Mouse (Mus musculus) right cerebral cortex, adult 18-20 months (tissue): ENCODE data around the gene Eif2d.

ENCODE experiments used
- DNase-seq: peaks from one replicate; pipeline ENCODE4 v3.0.0; 2022; ENCODE audit warnings: mixed read lengths

Gene Eif2d

DNA sequence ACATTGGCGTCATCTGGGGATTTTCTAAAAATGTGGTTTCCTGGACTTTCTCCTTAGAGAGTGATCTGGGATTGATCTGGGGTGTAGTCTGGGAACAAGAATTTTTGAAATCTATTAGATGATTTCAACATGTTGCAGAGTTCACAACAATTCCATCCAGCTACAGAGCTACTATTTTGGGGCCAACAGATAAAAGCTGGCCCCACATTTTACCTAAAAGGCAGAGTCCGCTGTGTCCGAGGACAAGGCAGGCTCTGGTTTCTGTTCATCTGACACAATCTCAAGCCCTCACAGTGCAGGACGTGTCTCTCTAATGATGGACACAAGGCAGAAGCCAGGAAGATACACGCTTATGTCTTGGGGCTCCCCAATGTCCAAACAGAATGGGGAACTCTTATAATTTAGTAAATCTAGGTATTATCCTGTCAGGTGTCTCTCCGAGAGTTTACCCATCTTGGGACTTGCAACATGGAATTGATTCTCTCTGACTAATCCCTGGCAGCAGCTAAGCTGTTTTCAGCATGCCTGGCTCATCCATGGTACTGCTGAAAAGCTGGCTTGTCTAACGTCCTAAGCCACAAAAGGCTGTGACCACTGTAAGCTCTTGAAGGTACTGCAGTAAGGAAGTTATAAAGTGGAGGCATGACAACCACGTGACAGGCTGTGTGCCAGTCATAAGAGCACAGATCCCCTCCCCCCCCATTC, 32.1 kb downstream of the Eif2d start:
- DNase-seq: no peak

- DNase-seq: peak; percentile 75
Measured at GRCm38 (mm10) chr1:131185821-131186506, 33.0 kb downstream of the Eif2d start.

GRCm38 (mm10) chr1:131186995-131187394, 34.0 kb downstream of the Eif2d start:
- no peak for DNase-seq

- no peak for DNase-seq
Measured at GRCm38 (mm10) chr1:131187856-131188255, 34.9 kb downstream of the Eif2d start.

DNA sequence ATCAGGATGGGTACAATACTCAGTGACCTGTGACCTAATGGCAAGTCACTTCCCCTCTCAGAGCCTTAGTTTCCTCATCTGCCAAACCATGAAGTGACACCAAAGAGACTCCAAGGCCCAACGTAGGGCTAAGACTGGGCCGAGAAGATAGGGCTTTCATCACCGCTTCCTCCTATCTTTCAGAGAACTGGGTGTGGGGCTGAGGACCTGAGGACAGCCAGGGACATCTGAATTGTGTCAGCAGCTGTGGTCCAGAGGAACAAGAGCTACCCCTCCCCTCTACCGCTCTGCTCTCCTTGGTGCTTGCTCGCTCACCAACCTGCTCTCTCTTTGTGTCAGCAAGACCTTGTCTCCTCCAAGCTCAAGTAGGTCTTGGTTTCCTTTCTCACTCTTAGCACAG, 35.7 kb downstream of the Eif2d start:
- DNase-seq: no peak

DNA sequence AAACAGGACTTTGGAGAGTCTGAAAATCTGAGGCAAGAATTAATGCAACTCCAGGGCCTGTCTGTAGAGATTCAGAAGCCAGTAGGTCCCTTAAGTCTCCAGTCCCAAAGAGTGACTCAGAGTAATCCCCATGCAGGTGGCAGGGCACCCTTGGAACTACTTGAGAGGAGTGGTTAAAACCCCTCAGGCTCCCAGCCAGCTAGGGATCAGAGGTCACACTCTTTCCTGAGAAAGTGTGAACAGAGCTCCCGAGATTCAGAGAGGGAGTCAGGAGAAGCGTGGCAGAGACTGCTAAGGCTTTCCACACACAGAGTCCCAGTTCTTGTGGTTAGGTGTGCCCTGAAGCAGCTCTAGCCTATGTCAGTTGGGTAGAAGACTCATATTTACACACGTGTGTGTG, 40.8 kb downstream of the Eif2d start:
- no peak for DNase-seq

- no peak for DNase-seq
Measured at GRCm38 (mm10) chr1:131195653-131196052, 42.7 kb downstream of the Eif2d start.

DNA sequence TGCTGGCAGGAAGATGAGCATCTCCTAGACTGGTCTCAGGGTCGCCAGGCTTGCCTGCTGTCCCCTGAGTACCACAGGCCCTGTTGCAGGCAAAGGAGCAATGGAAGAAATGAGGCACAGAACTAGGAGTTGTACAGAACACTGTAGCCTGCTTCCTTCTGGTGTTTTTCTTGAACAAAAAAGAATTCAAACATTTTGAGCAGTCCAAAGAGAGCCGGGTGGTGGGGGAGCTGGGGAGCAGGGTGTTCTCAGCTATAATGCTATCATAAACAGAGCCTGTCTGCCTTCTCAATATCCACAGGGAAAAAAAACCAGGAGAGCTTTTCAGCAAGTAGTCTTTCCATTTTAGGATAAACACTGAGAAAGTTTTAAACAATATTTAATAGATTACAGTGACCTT, 43.1 kb downstream of the Eif2d start:
- DNase-seq: no peak

DNA sequence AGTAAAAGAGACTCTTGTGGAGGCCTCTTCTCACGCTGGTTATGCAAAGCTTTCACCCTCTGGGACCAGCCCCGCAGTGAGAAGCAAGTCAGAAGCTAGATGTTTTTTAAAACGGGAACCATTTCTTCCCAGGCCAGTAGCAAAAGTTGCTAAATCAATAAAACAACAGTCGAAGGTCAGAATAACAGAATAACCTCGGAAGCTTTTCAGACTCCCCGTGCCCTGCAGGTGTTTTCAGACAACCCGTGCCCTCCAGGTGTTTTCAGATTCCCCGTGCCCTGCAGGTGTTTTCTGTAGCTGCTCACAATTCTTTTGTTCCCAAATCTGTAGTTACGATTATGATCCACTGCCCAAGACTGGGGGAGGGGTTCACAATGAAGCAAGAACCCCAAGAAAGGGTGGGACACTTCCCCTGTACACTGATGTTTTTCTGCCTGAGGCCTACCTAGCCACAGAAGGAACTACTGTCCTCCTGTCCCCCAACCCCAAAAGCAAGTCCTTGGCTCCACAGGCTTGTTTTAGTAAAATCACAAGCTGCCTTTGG, 45.5 kb downstream of the Eif2d start:
- no peak for DNase-seq

DNA sequence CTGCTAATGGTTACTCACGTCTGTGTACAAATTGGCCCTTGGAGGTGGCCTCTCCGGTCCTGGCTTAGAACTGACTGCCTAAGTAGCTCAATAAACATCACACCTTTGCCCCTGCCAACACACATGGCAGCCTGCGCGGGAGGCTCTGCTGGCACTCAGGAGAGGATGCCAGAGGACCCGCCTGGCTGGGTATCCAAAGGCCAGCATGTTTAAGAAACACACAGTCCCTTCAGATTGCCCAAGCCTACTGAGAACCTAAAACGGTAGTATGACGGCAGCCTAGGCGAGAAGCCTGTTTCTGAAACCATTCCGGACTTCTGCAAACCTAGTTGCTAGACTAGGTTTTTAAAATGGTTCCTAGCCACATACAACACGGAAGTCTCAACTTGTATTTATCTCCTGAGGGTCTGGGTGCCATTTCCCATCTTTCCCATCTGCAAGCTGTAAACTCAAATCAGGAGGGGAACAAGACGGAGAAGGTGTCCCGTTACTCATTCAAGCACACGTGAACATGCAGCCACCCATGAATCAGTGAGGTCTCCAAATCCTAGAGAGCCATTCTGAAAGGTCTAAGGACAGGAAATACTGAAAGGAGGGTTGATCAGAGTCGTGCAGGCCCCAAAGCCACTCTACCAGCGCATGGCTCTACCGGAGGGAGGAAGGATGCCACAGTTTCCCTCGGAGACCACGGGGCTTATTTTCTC, 46.3 kb downstream of the Eif2d start:
- DNase-seq: no peak

DNA sequence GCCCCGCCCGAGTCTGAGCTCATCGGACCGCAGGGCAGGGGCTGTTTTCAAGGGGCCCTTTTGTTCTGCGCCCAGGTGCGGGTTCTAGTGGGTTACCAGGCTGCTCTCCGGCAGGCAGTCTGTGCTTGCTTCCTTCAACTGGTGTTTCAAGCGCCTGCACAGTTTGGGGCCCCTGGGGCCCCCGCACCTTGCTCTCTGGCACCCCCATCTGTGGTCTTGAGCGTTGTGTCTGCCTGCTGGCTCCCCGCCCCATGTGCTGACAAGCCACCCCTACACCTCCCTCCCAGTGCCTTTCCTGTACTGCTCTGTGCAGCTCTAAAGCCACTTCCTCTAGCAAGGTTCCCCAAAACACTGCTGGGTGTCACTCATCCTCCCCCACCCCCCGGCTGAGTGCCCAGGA, 47.0 kb downstream of the Eif2d start:
- DNase-seq: no peak

DNA sequence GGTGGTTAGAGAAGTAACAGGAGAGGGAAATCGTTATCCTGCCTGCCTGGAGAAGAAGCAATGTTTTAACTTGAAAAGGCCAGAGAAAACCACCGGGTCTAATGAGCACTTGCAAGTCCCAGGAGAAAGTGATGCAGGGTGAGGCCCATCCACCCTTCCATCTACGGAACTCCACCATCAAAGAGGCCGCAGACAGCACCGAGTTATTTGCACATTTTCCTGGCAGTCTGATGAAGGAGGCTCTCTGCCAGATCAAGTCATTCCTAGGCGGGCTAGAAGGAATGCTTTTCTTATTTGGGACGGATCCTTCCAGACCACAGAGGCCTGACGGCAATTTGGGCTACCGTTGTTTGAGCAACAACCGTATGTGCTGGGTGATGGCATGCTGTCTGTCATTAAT, 47.6 kb downstream of the Eif2d start:
- DNase-seq: no peak

DNA sequence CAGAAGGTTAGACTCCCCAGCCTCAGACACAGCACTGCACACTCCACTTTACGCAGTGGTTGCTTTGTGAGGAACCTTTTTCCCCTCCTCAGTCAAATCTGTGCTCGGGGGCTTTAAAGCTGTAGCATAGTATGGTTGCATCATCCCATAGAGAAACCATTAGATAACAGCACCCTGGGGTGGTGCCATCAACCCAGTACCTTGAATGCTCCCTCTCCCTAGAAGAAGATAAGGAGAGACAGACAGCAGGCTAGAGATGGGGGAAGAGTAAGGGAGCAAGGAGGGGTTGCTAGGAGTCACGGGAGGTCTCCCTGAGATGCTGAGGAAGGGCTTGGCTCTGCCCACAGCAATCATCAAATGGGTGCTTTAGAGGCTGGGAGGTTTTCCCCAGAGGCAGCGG, 48.4 kb downstream of the Eif2d start:
- DNase-seq: no peak

GRCm38 (mm10) chr1:131204461-131204860, 51.5 kb downstream of the Eif2d start:
- no peak for DNase-seq

DNA sequence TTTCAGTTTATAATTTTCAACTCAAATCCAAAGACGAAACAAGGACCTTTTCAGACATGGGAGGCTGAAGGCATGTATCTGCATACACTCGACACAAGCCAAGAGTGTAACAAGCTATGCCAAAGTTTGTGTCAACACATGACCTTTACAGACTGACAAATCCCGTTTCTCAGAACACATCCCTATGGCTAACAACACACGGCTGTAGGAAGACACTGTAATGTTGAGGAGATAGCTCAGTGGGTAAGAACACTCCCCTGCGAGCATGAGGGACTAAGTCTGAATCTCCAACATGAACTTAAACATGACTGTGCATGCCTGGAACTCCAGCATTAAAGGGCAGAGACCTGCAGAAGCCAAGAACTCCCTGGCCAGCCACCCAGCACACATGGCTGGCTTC, 53.4 kb downstream of the Eif2d start:
- no peak for DNase-seq

DNA sequence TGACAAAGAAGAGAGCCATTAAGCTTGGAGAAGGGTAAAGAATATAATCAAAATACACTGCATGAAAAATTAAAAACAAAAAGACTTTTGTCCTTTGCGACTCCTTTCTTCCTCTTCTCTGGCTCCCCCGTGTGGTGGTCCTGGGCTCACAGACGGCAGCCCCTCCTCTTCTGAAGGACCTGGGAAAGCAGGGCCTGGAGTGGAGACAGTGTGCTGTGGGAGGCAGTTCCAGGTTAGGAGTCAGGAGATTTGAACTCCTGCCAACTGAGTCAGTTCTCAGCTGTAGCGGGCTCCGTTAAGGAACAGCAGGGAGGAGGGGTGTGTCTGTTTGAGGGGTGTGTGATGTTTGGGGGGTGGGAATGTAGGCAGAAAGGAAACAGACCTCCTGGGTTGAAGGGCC, 54.5 kb downstream of the Eif2d start:
- peak; percentile 42 for DNase-seq

- no peak for DNase-seq
Measured at GRCm38 (mm10) chr1:131208081-131208480, 55.1 kb downstream of the Eif2d start.

- no peak for DNase-seq
Measured at GRCm38 (mm10) chr1:131208800-131209199, 55.8 kb downstream of the Eif2d start.

- DNase-seq: peak; percentile 42
Measured at GRCm38 (mm10) chr1:131209971-131210426, 57.0 kb downstream of the Eif2d start.

DNA sequence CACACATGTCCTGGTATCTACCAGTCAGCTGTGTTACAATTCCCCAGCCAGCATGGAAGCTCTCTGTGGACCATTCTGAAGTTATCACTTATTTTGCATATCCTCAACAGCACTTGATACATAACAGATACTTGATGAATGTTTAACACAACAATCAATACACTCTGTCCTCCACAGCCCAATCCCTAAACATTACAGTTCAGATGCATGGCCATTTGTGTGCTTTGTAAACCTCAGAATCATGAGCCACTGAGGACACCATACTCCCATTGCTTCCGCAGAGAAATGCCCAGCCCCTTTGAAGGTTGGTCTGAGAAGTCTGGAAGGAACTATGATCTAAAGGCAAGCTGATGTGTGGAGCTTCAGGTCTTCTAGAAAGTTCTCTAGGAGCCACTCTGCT, 58.7 kb downstream of the Eif2d start:
- DNase-seq: no peak

DNA sequence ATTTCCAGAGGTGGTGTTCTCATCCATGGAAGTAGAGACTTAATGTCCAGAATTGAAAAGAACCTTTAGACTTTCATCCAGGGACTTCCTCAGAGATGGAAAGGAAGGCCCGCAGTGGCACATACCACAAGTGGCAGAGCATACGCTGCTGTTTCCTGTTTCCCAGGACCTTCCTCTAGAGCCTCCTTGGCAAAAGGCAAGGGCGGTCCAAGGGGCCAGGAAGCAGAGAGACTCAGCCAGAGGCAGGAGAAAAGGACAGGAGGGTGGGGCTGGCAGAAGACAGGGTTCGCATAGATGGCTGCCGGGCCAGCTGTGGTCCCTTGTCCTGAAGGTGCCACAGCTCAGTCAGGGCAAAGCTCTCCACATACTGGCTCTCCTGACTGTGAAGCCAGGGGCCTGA, 60.0 kb downstream of the Eif2d start:
- no peak for DNase-seq

DNA sequence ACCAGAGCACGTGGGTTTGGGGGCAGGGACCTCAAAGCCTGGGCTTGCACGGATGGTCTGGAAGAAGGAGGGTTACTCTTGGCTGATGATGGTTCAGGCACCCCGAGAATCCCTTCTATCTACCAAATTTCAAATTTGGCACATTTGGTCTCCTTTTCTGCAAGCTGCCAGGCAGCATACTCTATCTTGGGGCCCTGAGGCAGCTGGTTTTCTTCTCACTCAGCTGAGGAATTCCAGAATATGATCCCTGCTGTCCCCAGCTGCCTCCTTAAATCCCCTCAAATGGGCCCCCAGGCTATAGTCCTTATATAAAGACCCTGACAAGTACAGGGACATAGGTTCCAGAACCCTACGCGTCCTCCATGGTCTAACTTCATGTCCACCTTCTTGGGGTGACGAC, 60.4 kb downstream of the Eif2d start:
- DNase-seq: peak; percentile 15

DNA sequence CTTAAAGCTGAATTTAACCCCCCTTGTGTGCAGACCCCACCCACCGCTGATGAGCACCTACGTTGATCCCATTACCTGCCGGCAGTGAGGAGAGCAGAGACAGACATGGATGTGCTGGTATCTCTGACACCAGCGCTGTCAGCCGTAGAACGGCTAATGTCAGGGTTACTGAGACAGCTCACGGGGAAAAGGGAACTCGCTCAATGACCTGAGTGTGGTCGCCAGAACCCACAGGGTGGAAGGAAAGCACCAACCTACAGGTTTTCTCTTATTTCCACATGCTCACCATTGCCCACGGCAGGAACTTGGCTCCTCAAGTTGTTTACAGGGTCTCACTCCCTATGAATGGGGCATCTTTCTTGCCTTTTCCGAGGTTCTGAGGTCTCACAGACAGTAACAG, 66.0 kb downstream of the Eif2d start:
- no peak for DNase-seq
